Mouse (Mus musculus) stomach, postnatal 0 days (tissue): ENCODE results near the gene Tctex1d1. TPM values are rescaled to one million over a fixed set of nuclear protein-coding genes. Genes with fewer than 3 reads are reported as not detected.

Source experiments
- ATAC-seq: fragments of 200-750 bp; cut with Nextera tagmentation; 2 replicates; pipeline ENCODE4 v1.8.0; 2017; ENCODE audit not compliant: low FRiP score, low TSS enrichment
- DNase-seq: peaks from one replicate; pipeline ENCODE4 v3.0.0-alpha.2; 2016; ENCODE audit warnings: low spot score
- H3K27ac ChIP-seq: fragments of 300-500 bp; sonication (generic); replicated peaks from 2 replicates; pipeline ENCODE4 v1.5.1; 2014; ENCODE audit warnings: mild to moderate bottlenecking, control low read depth
- H3K27me3 ChIP-seq: fragments of 300-500 bp; sonication (generic); 2 replicates; pipeline ENCODE4 v1.6.1; 2014; ENCODE audit warnings: low read length; ENCODE audit not compliant: control insufficient read depth, insufficient read depth
- H3K36me3 ChIP-seq: fragments of 300-500 bp; sonication (generic); 2 replicates; pipeline ENCODE4 v1.6.1; 2014; ENCODE audit warnings: low read length, mixed read lengths; ENCODE audit not compliant: control insufficient read depth, insufficient read depth
- H3K4me1 ChIP-seq: fragments of 300-500 bp; sonication (generic); replicated peaks from 2 replicates; pipeline ENCODE4 v1.6.1; 2014; ENCODE audit warnings: antibody characterized with exemption; ENCODE audit not compliant: control insufficient read depth, insufficient read depth
- H3K4me2 ChIP-seq: fragments of 300-500 bp; sonication (generic); replicated peaks from 2 replicates; pipeline ENCODE4 v1.6.1; 2014; ENCODE audit warnings: low read depth, mild to moderate bottlenecking, control low read depth, moderate library complexity
- H3K4me3 ChIP-seq: fragments of 300-500 bp; sonication (generic); 2 replicates; pipeline ENCODE4 v1.5.1; 2014; ENCODE audit warnings: low read depth, low read length, control low read depth
- H3K9ac ChIP-seq: fragments of 300-500 bp; sonication (generic); 2 replicates; pipeline ENCODE4 v1.6.1; 2014; ENCODE audit warnings: mild to moderate bottlenecking, low read length, control low read depth, mixed read lengths
- H3K9me3 ChIP-seq: fragments of 300-500 bp; sonication (generic); 2 replicates; pipeline ENCODE4 v1.6.1; 2016; ENCODE audit warnings: low read length; ENCODE audit not compliant: control insufficient read depth
- CTCF ChIP-seq: IDR thresholded peaks from 2 replicates; pipeline ENCODE4 v1.5.1; 2016; ENCODE audit warnings: antibody characterized with exemption, low read depth, mild to moderate bottlenecking, moderate library complexity
- EP300 ChIP-seq: optimal IDR thresholded peaks from 2 replicates; pipeline ENCODE3; 2016; ENCODE audit warnings: antibody characterized with exemption
- WGBS: fragments of 180-500 bp; shearing (Covaris S2); extraction: QIAGEN DNeasy Blood & Tissue Kit; methylation state at CpG from one replicate; pipeline ENCODE4 v1.1.7; 2014; 5-methylcytosine and 5-hydroxymethylcytosine counted together
- polyA plus RNA-seq: library from polyadenylated mRNA; unstranded; fragments of >200 nt; fragmentation: Nextera tagmentation; extraction: Ambion mirVana; gene quantifications from 2 replicates; pipeline ENCODE4 v1.2.1, GENCODE M21; 2015

Gene Tctex1d1
- polyA plus RNA-seq, 1 experiment from 2014 or later: 2.6 TPM

- Histone ChIP-seq H3K9me3 (no peaks in the 10 kb centered on the region), H3K27ac (no peak overlapping the region), H3K27me3 (no peaks in the 10 kb centered on the region), H3K9ac (no peak overlapping the region), H3K4me1 (no peaks in the 10 kb centered on the region), H3K4me2 (no peak overlapping the region), H3K4me3 (no peak overlapping the region), H3K36me3 (no peaks in the 10 kb centered on the region)
- DNase-seq (no peak), ATAC-seq (no peak)
- 80% methylated on average over 5 of the region's 5 CpGs for WGBS
- no peak for TF ChIP-seq EP300
- TF ChIP-seq CTCF: no peak
Measured at GRCm38 (mm10) chr4:102989391-102989790, 11.0 kb downstream of the Tctex1d1 start.

GRCm38 (mm10) chr4:102990016-102990415 lies 11.6 kb downstream of the Tctex1d1 start:
- 67% methylated on average over 4 of the region's 4 CpGs for WGBS

GRCm38 (mm10) chr4:102990595-102991340 lies 12.4 kb downstream of the Tctex1d1 start:
- Histone ChIP-seq H3K36me3 (no peaks in the 10 kb centered on the region), H3K27ac (no peak overlapping the region), H3K4me1 (no peaks in the 10 kb centered on the region), H3K4me2 (no peak overlapping the region), H3K9me3 (no peaks in the 10 kb centered on the region), H3K27me3 (no peaks in the 10 kb centered on the region), H3K4me3 (no peak overlapping the region), H3K9ac (no peak overlapping the region)
- no peak for DNase-seq
- 76% methylated on average over 11 of the region's 11 CpGs for WGBS
- ATAC-seq: no peak
- no peak for TF ChIP-seq EP300

More at GRCm38 (mm10) chr4:102990016-102990415, 11.6 kb downstream of the Tctex1d1 start:
- TF ChIP-seq EP300 (no peak), CTCF (no peak)
- DNase-seq (no peak), ATAC-seq (no peak)
- H3K36me3 ChIP-seq: no peaks in the 10 kb centered on the region
- H3K27ac ChIP-seq: no peak overlapping the region
- H3K27me3 ChIP-seq: no peaks in the 10 kb centered on the region
- H3K9ac ChIP-seq: no peak overlapping the region
- no peak overlapping the region for H3K4me3 ChIP-seq
- H3K9me3 ChIP-seq: no peaks in the 10 kb centered on the region
- H3K4me1 ChIP-seq: no peaks in the 10 kb centered on the region
- H3K4me2 ChIP-seq: no peak overlapping the region

GRCm38 (mm10) chr4:102991685-102992084 lies 13.3 kb downstream of the Tctex1d1 start:
- DNase-seq (no peak), ATAC-seq (no peak)
- no peak overlapping the region for H3K4me3 ChIP-seq
- H3K27ac ChIP-seq: no peak overlapping the region
- TF ChIP-seq CTCF: no peak
- no peak for TF ChIP-seq EP300
- 81% methylated on average over 3 of the region's 3 CpGs for WGBS
- no peak overlapping the region for H3K4me2 ChIP-seq
- H3K4me1 ChIP-seq: no peaks in the 10 kb centered on the region
- no peaks in the 10 kb centered on the region for H3K27me3 ChIP-seq
- H3K9me3 ChIP-seq: no peaks in the 10 kb centered on the region
- no peak overlapping the region for H3K9ac ChIP-seq
- no peaks in the 10 kb centered on the region for H3K36me3 ChIP-seq

- H3K27me3 ChIP-seq: no peaks in the 10 kb centered on the region
- no peak for TF ChIP-seq EP300
- no peak for TF ChIP-seq CTCF
- H3K4me2 ChIP-seq: no peak overlapping the region
- no peak overlapping the region for H3K9ac ChIP-seq
- H3K27ac ChIP-seq: no peak overlapping the region
- no peaks in the 10 kb centered on the region for H3K36me3 ChIP-seq
- H3K9me3 ChIP-seq: no peaks in the 10 kb centered on the region
- DNase-seq (no peak), ATAC-seq (no peak)
- H3K4me1 ChIP-seq: no peaks in the 10 kb centered on the region
- WGBS: 86% methylated on average over 4 of the region's 4 CpGs
- no peak overlapping the region for H3K4me3 ChIP-seq
Measured at GRCm38 (mm10) chr4:103004681-103005080, 26.3 kb downstream of the Tctex1d1 start.

GRCm38 (mm10) chr4:103005190-103005945 lies 27.0 kb downstream of the Tctex1d1 start:
- Histone ChIP-seq H3K9me3 (no peaks in the 10 kb centered on the region), H3K4me2 (no peak overlapping the region), H3K36me3 (no peaks in the 10 kb centered on the region), H3K27me3 (no peaks in the 10 kb centered on the region), H3K4me1 (no peaks in the 10 kb centered on the region), H3K4me3 (no peak overlapping the region), H3K9ac (no peak overlapping the region), H3K27ac (no peak overlapping the region)
- WGBS: 63% methylated on average over 15 of the region's 15 CpGs
- no peak for ATAC-seq
- no peak for TF ChIP-seq CTCF
- TF ChIP-seq EP300: no peak
- no peak for DNase-seq
